Mouse (Mus musculus): ENCODE results near the gene Mpst. TPM values are rescaled to one million over a fixed set of nuclear protein-coding genes. Genes with fewer than 3 reads are reported as not detected.

The Mpst gene
- 10 to 100 TPM; 61.9 to 66.9 TPM for total RNA-seq (2021)
- long read RNA-seq, experiment 1, partial matches to known transcripts: 0 of 3 reads
- long read RNA-seq, experiment 1, other reads (novel, unspliced or antisense): 0 of 3 reads
- long read RNA-seq, experiment 2, partial matches to known transcripts: 0 of 4 reads
- long read RNA-seq, experiment 2, other reads (novel, unspliced or antisense): 2 of 4 reads

- intact Hi-C loops (cut with DNase I): loop anchor here (10.0 kb wide), 1 partner anchor 432 kb away; the partner anchor contains the start of gene Eif3d
Measured at GRCm38 (mm10) chr15:78406293-78406934, at the start of gene Mpst. Gene Mpst (plus strand): TSS chr15:78406416.

GRCm38 (mm10) chr15:78365916-78366315, 40.3 kb upstream of the Mpst start:
- TF ChIP-seq CTCF (IDR thresholded peaks at IDR 0.05): no peak
- DNase-seq: no peak
- intact Hi-C loops (cut with DNase I): loop anchor here (10.0 kb wide), 1 partner anchor 191 kb away; the partner anchor contains the start of gene Ift27
- Histone ChIP-seq H3K4me3 (no peak overlapping the region), H3K27ac (no peak overlapping the region)

More at GRCm38 (mm10) chr15:78406293-78406934, at the start of gene Mpst:
- peak within 1 kb of the TSS; percentile 99 for H3K27ac ChIP-seq
- H3K4me3 ChIP-seq: peak within 1 kb of the TSS; percentile 76
- peak; percentile 95 for DNase-seq
- TF ChIP-seq CTCF (IDR thresholded peaks at IDR 0.05): no peak

- Histone ChIP-seq H3K4me3 (no peak overlapping the region), H3K27ac (no peak overlapping the region)
- no peak for DNase-seq
- intact Hi-C loops (cut with DNase I): loop anchor here (10.0 kb wide), 1 partner anchor 192 kb away; the partner anchor contains the start of gene Ift27
- no peak for TF ChIP-seq CTCF (IDR thresholded peaks at IDR 0.05)
Measured at GRCm38 (mm10) chr15:78366875-78367274, 39.3 kb upstream of the Mpst start.

- TF ChIP-seq CTCF (IDR thresholded peaks at IDR 0.05): no peak
- no peak for DNase-seq
- no peak overlapping the region for H3K4me3 ChIP-seq
- H3K27ac ChIP-seq: no peak overlapping the region
- intact Hi-C loops (cut with DNase I): loop anchor here (2.0 to 10.0 kb wide), 2 partner anchors 111 to 193 kb away; partner anchors contain the start of gene Ift27
Measured at GRCm38 (mm10) chr15:78367811-78368210, 38.4 kb upstream of the Mpst start.

- TF ChIP-seq CTCF (IDR thresholded peaks at IDR 0.05): peak; percentile 96
- intact Hi-C loops (cut with DNase I): loop anchor here (2.0 to 10.0 kb wide), 2 partner anchors 112 to 194 kb away; partner anchors contain the start of gene Ift27
- H3K4me3 ChIP-seq: no peak overlapping the region
- H3K27ac ChIP-seq: no peak overlapping the region
- DNase-seq: peak; percentile 58
Measured at GRCm38 (mm10) chr15:78368926-78369346, 37.3 kb upstream of the Mpst start.

- H3K4me3 ChIP-seq: no peak overlapping the region
- H3K27ac ChIP-seq: no peak overlapping the region
- TF ChIP-seq CTCF (IDR thresholded peaks at IDR 0.05): no peak
- intact Hi-C loops (cut with DNase I): loop anchor here (2.0 to 10.0 kb wide), 2 partner anchors 113 to 195 kb away; partner anchors contain the start of gene Ift27
- no peak for DNase-seq
Measured at GRCm38 (mm10) chr15:78369641-78370040, 36.6 kb upstream of the Mpst start.

GRCm38 (mm10) chr15:78372796-78373195, 33.4 kb upstream of the Mpst start:
- intact Hi-C loops (cut with DNase I): no loop called here
- TF ChIP-seq CTCF (IDR thresholded peaks at IDR 0.05): no peak
- Histone ChIP-seq H3K4me3 (no peak overlapping the region), H3K27ac (no peak overlapping the region)
- no peak for DNase-seq

- Histone ChIP-seq H3K4me3 (no peak overlapping the region), H3K27ac (no peak overlapping the region)
- intact Hi-C loops (cut with DNase I): no loop called here
- DNase-seq: no peak
- no peak for TF ChIP-seq CTCF (IDR thresholded peaks at IDR 0.05)
Measured at GRCm38 (mm10) chr15:78374204-78374603, 32.0 kb upstream of the Mpst start.

GRCm38 (mm10) chr15:78377859-78378258, 28.4 kb upstream of the Mpst start:
- Histone ChIP-seq H3K27ac (no peak overlapping the region), H3K4me3 (no peak overlapping the region)
- no peak for TF ChIP-seq CTCF (IDR thresholded peaks at IDR 0.05)
- intact Hi-C loops (cut with DNase I): no loop called here
- no peak for DNase-seq

- Histone ChIP-seq H3K4me3 (no peak overlapping the region), H3K27ac (no peak overlapping the region)
- no peak for TF ChIP-seq CTCF (IDR thresholded peaks at IDR 0.05)
- DNase-seq: no peak
- intact Hi-C loops (cut with DNase I): no loop called here
Measured at GRCm38 (mm10) chr15:78378556-78378955, 27.7 kb upstream of the Mpst start.

GRCm38 (mm10) chr15:78380208-78380607, 26.0 kb upstream of the Mpst start:
- no peak for DNase-seq
- intact Hi-C loops (cut with DNase I): no loop called here

GRCm38 (mm10) chr15:78380741-78381140, 25.5 kb upstream of the Mpst start:
- no peak overlapping the region for H3K27ac ChIP-seq
- no peak for DNase-seq
- TF ChIP-seq CTCF (IDR thresholded peaks at IDR 0.05): no peak
- H3K4me3 ChIP-seq: no peak overlapping the region
- intact Hi-C loops (cut with DNase I): no loop called here

More at GRCm38 (mm10) chr15:78380208-78380607, 26.0 kb upstream of the Mpst start:
- Histone ChIP-seq H3K27ac (no peak overlapping the region), H3K4me3 (no peak overlapping the region)
- TF ChIP-seq CTCF (IDR thresholded peaks at IDR 0.05): no peak

GRCm38 (mm10) chr15:78382115-78382514, 24.1 kb upstream of the Mpst start:
- intact Hi-C loops (cut with DNase I): no loop called here
- Histone ChIP-seq H3K4me3 (no peak overlapping the region), H3K27ac (no peak overlapping the region)
- TF ChIP-seq CTCF (IDR thresholded peaks at IDR 0.05): no peak
- no peak for DNase-seq

Data from gastrocnemius, adult 2 months (tissue).